Mouse (Mus musculus) lung, embryonic 16.5 days (tissue): ENCODE data around the gene Ints11. TPM values are rescaled to one million over a fixed set of nuclear protein-coding genes. Genes with fewer than 3 reads are reported as not detected.

Experiments used
- ATAC-seq: fragments of 200-750 bp; cut with Nextera tagmentation; 2 replicates; pipeline ENCODE4 v1.8.0; 2017; ENCODE audit warnings: low read depth, mild to moderate bottlenecking, moderate library complexity
- H3K27ac ChIP-seq: fragments of 300-500 bp; sonication (generic); 2 replicates; pipeline ENCODE4 v1.5.1; 2014; ENCODE audit warnings: mild to moderate bottlenecking, control low read depth, low read length
- H3K27me3 ChIP-seq: fragments of 300-500 bp; sonication (generic); 2 replicates; pipeline ENCODE4 v1.6.1; 2014; ENCODE audit warnings: low read depth, low read length, mixed read lengths; ENCODE audit not compliant: control insufficient read depth, insufficient read depth
- H3K36me3 ChIP-seq: fragments of 300-500 bp; sonication (generic); 2 replicates; pipeline ENCODE4 v1.6.1; 2014; ENCODE audit warnings: low read length; ENCODE audit not compliant: control insufficient read depth, insufficient read depth
- H3K4me1 ChIP-seq: fragments of 300-500 bp; sonication (generic); replicated peaks from 2 replicates; pipeline ENCODE4 v1.6.1; 2014; ENCODE audit warnings: low read length, mixed read lengths; ENCODE audit not compliant: control insufficient read depth, insufficient read depth
- H3K4me2 ChIP-seq: fragments of 300-500 bp; sonication (generic); 2 replicates; pipeline ENCODE4 v1.6.1; 2014; ENCODE audit warnings: low read depth, low read length, control low read depth
- H3K4me3 ChIP-seq: fragments of 300-500 bp; sonication (generic); 2 replicates; pipeline ENCODE4 v1.5.1; 2014; ENCODE audit warnings: mild to moderate bottlenecking, low read length, control low read depth
- H3K9ac ChIP-seq: fragments of 300-500 bp; sonication (generic); 2 replicates; pipeline ENCODE4 v1.6.1; 2014; ENCODE audit warnings: low read length, control low read depth
- H3K9me3 ChIP-seq: fragments of 300-500 bp; sonication (generic); 2 replicates; pipeline ENCODE4 v1.6.1; 2016; ENCODE audit warnings: low read length; ENCODE audit not compliant: control insufficient read depth
- WGBS: fragments of 180-500 bp; shearing (Covaris S2); extraction: QIAGEN DNeasy Blood & Tissue Kit; methylation state at CpG from one replicate; pipeline ENCODE4 v1.1.7; 2014; 5-methylcytosine and 5-hydroxymethylcytosine counted together
- polyA plus RNA-seq: library from polyadenylated mRNA; unstranded; fragments of >200 nt; fragmentation: Nextera tagmentation; extraction: Ambion mirVana; gene quantifications from 2 replicates; pipeline ENCODE4 v1.2.1, GENCODE M21; 2015

Gene Ints11
- polyA plus RNA-seq, 1 experiment from 2014 or later = 75.8 TPM

DNA sequence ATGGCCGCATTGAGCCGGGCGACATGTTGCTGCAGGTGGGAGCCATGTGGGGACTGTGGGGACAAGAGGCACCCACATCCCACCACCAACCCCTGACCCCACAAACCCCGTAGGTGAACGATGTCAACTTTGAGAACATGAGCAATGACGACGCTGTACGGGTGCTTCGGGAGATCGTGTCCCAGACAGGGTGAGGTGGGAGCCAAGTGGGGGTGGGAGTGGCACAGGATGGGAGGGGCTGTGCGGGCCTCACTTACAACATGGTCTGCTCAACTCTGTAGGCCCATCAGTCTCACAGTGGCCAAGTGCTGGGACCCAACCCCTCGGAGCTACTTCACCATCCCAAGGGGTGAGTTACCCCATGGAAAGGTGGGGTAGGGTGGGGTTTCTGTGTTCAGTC, 14.4 kb upstream of the Ints11 start:
- Histone ChIP-seq H3K27ac (no peak overlapping the region), H3K36me3 (peaks cover 26% of the 10 kb centered on the region), H3K9ac (no peak overlapping the region), H3K9me3 (no peaks in the 10 kb centered on the region), H3K27me3 (no peaks in the 10 kb centered on the region), H3K4me2 (no peak overlapping the region), H3K4me1 (no peaks in the 10 kb centered on the region), H3K4me3 (no peak overlapping the region)
- no peak for ATAC-seq
- WGBS = 89% methylated on average over 12 of the region's 12 CpGs

GRCm38 (mm10) chr4:155856071-155856470, 13.3 kb upstream of the Ints11 start:
- Histone ChIP-seq H3K4me1 (no peaks in the 10 kb centered on the region), H3K4me2 (no peak overlapping the region), H3K36me3 (peaks cover 26% of the 10 kb centered on the region), H3K9ac (no peak overlapping the region), H3K9me3 (no peaks in the 10 kb centered on the region), H3K27ac (no peak overlapping the region), H3K27me3 (no peaks in the 10 kb centered on the region), H3K4me3 (no peak overlapping the region)
- ATAC-seq = no peak
- 84% methylated on average over 12 of the region's 12 CpGs for WGBS

GRCm38 (mm10) chr4:155856881-155857280, 12.5 kb upstream of the Ints11 start:
- ATAC-seq = no peak
- WGBS = 86% methylated on average over 3 of the region's 3 CpGs
- Histone ChIP-seq H3K4me3 (no peak overlapping the region), H3K9me3 (no peaks in the 10 kb centered on the region), H3K9ac (no peak overlapping the region), H3K36me3 (peaks cover 26% of the 10 kb centered on the region), H3K27me3 (no peaks in the 10 kb centered on the region), H3K4me2 (no peak overlapping the region), H3K27ac (no peak overlapping the region), H3K4me1 (no peaks in the 10 kb centered on the region)

- H3K9ac ChIP-seq = no peak overlapping the region
- ATAC-seq = peak; percentile 58
- H3K4me1 ChIP-seq = no peaks in the 10 kb centered on the region
- H3K27ac ChIP-seq = no peak overlapping the region
- H3K4me3 ChIP-seq = no peak overlapping the region
- H3K9me3 ChIP-seq = no peaks in the 10 kb centered on the region
- H3K4me2 ChIP-seq = no peak overlapping the region
- WGBS = 14% methylated on average over 13 of the region's 13 CpGs
- peaks cover 21% of the 10 kb centered on the region for H3K36me3 ChIP-seq
- H3K27me3 ChIP-seq = no peaks in the 10 kb centered on the region
These were observed 10.0 kb upstream of the Ints11 start for GRCm38 (mm10) chr4:155859318-155859717.

DNA sequence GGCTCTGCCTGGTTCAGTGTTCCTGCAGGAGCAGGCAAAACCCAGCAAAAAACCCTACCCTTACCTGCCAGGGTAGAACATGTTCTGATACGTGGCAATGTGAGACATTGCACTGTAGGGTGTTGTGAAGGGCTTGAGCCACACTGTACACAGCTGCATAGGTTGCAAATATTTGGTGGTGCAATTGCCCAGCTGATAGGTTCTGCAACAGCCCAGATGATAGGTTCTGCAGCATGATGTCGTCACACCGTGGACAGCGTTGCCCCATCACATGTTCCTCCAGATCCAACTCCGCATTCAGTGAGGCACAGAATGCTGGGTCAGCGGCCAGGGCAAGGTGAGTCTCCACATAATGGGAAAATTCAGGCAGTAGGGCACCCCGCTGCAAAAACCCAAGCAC, 7.6 kb upstream of the Ints11 start:
- Histone ChIP-seq H3K4me3 (no peak overlapping the region), H3K9me3 (no peaks in the 10 kb centered on the region), H3K27ac (no peak overlapping the region), H3K36me3 (peaks cover 20% of the 10 kb centered on the region), H3K4me1 (no peaks in the 10 kb centered on the region), H3K27me3 (no peaks in the 10 kb centered on the region), H3K4me2 (no peak overlapping the region), H3K9ac (no peak overlapping the region)
- no peak for ATAC-seq
- 86% methylated on average over 7 of the region's 7 CpGs for WGBS

DNA sequence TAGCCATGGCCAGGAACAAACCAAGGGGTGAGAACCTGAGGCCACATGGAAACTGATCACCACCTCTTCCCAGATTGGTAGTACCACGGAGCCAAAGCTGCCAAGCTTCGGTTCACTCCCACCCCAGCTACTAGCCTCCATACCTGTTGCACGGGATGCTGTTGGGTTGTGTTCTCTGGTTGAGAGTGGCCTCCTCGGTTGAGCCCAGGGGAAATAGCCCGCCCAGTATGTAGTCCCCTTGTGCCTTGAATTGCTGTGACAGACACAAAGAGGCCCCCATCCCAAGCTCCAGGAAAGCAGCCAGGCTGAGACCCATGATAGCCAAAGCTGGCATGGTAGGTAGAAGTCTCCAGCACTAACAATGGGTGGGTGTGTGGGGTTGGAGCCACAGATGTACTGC, 6.3 kb upstream of the Ints11 start, which contains the start of gene Tas1r3:
TSS of gene Tas1r3 (minus strand) at position 362 of the 400 bp plus-strand sequence.
- H3K4me1 ChIP-seq = no peaks in the 10 kb centered on the region
- H3K4me3 ChIP-seq = no peak within 1 kb of the TSS
- 76% methylated on average over 5 of the region's 5 CpGs for WGBS
- H3K27ac ChIP-seq = no peak within 1 kb of the TSS
- no peak within 1 kb of the TSS for H3K9ac ChIP-seq
- ATAC-seq = no peak
- no peak within 1 kb of the TSS for H3K4me2 ChIP-seq
- no peaks in the 10 kb centered on the region for H3K27me3 ChIP-seq
- no peaks in the 10 kb centered on the region for H3K9me3 ChIP-seq
- peaks cover 15% of the 10 kb centered on the region for H3K36me3 ChIP-seq

DNA sequence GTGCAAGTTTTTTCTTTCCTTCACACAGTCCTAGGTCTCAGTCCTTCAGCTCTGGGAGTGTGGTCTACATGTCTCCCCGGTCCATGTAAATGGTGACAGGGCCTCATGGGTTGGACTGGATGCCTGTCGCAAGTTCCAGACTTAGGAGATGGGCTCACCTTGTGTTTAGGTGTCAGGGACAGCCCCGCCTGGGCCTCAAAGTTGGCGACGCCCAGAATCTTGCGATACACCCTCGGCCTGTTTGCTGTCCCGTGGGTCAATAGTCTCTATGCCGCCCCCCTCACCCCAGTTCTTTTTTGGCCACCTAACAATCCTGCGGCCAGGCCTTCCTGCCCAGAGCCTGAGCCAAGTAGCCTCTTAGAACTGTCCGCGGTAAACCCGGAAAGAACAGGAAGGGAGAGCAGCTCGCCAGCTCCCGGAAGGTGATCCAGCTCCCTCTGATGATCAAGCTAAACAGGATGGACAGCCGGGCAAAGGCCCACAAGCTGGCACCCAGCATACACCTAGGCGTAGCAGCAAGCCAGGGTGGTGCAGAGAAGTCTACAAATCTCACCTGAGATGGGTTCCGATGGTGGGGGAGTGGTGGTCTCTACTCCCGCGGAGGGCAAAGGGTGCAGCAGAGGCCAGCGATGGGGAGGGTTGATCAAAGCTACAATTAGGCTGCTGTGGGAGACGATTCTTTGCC, 590 bp upstream of the Ints11 start:
- 7% methylated on average over 22 of the region's 22 CpGs for WGBS
- H3K36me3 ChIP-seq = peaks cover 23% of the 10 kb centered on the region

GRCm38 (mm10) chr4:155871404-155871803, 2.1 kb downstream of the Ints11 start:
- no peak overlapping the region for H3K27ac ChIP-seq
- H3K4me1 ChIP-seq = peaks cover 18% of the 10 kb centered on the region
- no peaks in the 10 kb centered on the region for H3K27me3 ChIP-seq
- ATAC-seq = no peak
- H3K4me2 ChIP-seq = no peak overlapping the region
- peaks cover 29% of the 10 kb centered on the region for H3K36me3 ChIP-seq
- H3K9ac ChIP-seq = no peak overlapping the region
- H3K4me3 ChIP-seq = no peak overlapping the region
- no peaks in the 10 kb centered on the region for H3K9me3 ChIP-seq
- 81% methylated on average over 7 of the region's 7 CpGs for WGBS

More for the DNA sequence above, 590 bp upstream of the Ints11 start:
- H3K9ac ChIP-seq = peak overlapping the region; percentile 84
- ATAC-seq = peak; percentile 41
- no peaks in the 10 kb centered on the region for H3K9me3 ChIP-seq
- peak overlapping the region; percentile 36 for H3K27ac ChIP-seq
- H3K4me3 ChIP-seq = peak overlapping the region; percentile 80
- peak overlapping the region; percentile 84 for H3K4me2 ChIP-seq
- H3K4me1 ChIP-seq = peaks cover 18% of the 10 kb centered on the region
- H3K27me3 ChIP-seq = no peaks in the 10 kb centered on the region

GRCm38 (mm10) chr4:155883587-155883986, 14.2 kb downstream of the Ints11 start:
- H3K36me3 ChIP-seq = peaks cover 24% of the 10 kb centered on the region
- WGBS = 67% methylated on average over 3 of the region's 3 CpGs

More at GRCm38 (mm10) chr4:155883587-155883986, 14.2 kb downstream of the Ints11 start:
- Histone ChIP-seq H3K9ac (no peak overlapping the region), H3K9me3 (no peaks in the 10 kb centered on the region), H3K4me2 (no peak overlapping the region), H3K4me3 (no peak overlapping the region), H3K4me1 (no peaks in the 10 kb centered on the region; the same call in 1 of the 2 replicates), H3K27ac (peak overlapping the region; percentile 82), H3K27me3 (no peaks in the 10 kb centered on the region)
- ATAC-seq = peak; percentile 43; the same call in 1 of the 2 replicates
